15 mouse cellular contexts compared by ENCODE assay signal in the genomic region with DNA sequence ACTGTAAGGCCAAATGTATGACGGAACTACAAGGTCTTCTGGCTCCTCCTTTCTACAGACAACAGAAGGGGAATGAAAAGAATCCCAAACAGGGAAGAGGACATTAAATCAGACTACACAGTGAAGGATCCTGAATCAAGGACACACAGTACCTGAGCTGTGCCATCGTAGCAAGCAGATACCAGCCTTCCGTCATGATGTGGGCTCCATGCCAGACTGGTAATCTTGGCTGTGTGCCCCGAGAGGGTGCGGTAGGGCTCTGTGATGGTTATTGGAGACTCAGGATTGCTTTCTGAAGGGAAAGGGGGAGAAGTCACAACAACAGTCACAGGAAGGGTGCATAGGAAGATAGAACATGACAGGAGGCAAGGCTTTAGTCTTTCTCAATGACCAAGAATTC. TPM values are rescaled to one million over a fixed set of nuclear protein-coding genes. Genes with fewer than 3 reads are reported as not detected.
DNase-seq lines count a peak whose midpoint lies in the region; ATAC-seq and TF ChIP-seq lines count a peak whose summit lies in the region.
"Had no signal": no experiment of that assay in that cellular context is flagged by ENCODE, and none has a peak within 500 bp of the region (broad histone marks: within the 10 kb centered on the region; RNA-seq: fewer than 3 reads in every experiment).

No protein-coding gene starts in this region.

- peak; percentile 57 for DNase-seq in gastrocnemius, adult 2 months
- DNase-seq in gastrocnemius, postnatal 25 days = no peak
- DNase-seq in left cerebral cortex, postnatal 4 days = peak; percentile 40
- no peak for DNase-seq in left cerebral cortex, adult 2 months (ENCODE audit: extremely low spot score in 1 of 2, low spot score in 2 of 2)
- DNase-seq in adrenal gland, postnatal 14 days = peak; percentile 82
- peak; percentile 17 for DNase-seq in ovary, postnatal 14 days (ENCODE audit: low spot score)
- DNase-seq in midbrain, embryonic 14.5 days = no peak
- DNase-seq: kidney, adult 8-10 months; layer of hippocampus, postnatal 36 days; retina, postnatal 1 day; thymus, postnatal 25 days had no signal

- no peak for TF ChIP-seq CTCF in gastrocnemius, adult 2 months (IDR thresholded peaks at IDR 0.05)
- no peak for TF ChIP-seq CTCF in left cerebral cortex, adult 2 months (IDR thresholded peaks at IDR 0.05)

- no peak overlapping the region for H3K4me2 ChIP-seq in midbrain, embryonic 14.5 days (ENCODE audit: low read length)
- H3K4me2 ChIP-seq: lung, embryonic 15.5 days; midbrain, embryonic 11.5 days had no signal

- H3K36me3 ChIP-seq in midbrain, embryonic 14.5 days (ENCODE audit: control insufficient read depth, insufficient read depth, low read length) = peaks cover 91% of the 10 kb centered on the region

- intact Hi-C loops in gastrocnemius, adult 2 months (cut with DNase I) = no loop called here
- intact Hi-C loops in left cerebral cortex, postnatal 4 days (cut with DNase I) = no loop called here
- intact Hi-C loops in left cerebral cortex, adult 2 months (cut with DNase I) = no loop called here

- H3K4me1 ChIP-seq in midbrain, embryonic 14.5 days (ENCODE audit: control insufficient read depth, insufficient read depth, low read length) = no peaks in the 10 kb centered on the region
- H3K4me1 ChIP-seq: forebrain, embryonic 10.5 days; lung, embryonic 15.5 days had no signal

- no peak for ATAC-seq in midbrain, embryonic 14.5 days (ENCODE audit: low FRiP score, low TSS enrichment)
- ATAC-seq: Patski had no signal

- no peaks in the 10 kb centered on the region for H3K27me3 ChIP-seq in midbrain, embryonic 14.5 days (ENCODE audit: control insufficient read depth, insufficient read depth, low read length)
- H3K27me3 ChIP-seq: lung, embryonic 15.5 days; Patski had no signal

- no peaks in the 10 kb centered on the region for H3K9me3 ChIP-seq in midbrain, embryonic 14.5 days (ENCODE audit: control insufficient read depth, low read length)
- H3K9me3 ChIP-seq: forebrain, embryonic 10.5 days; lung, embryonic 15.5 days had no signal

- H3K27ac ChIP-seq in gastrocnemius, adult 2 months = no peak overlapping the region
- H3K27ac ChIP-seq in left cerebral cortex, adult 2 months = no peak overlapping the region
- no peak overlapping the region for H3K27ac ChIP-seq in midbrain, embryonic 14.5 days (replicated peaks; ENCODE audit: low read depth, low read length)
- H3K27ac ChIP-seq: forebrain, embryonic 10.5 days; lung, embryonic 15.5 days had no signal

- WGBS in midbrain, embryonic 14.5 days = 93% methylated on average over 5 of the region's 5 CpGs

- H3K4me3 ChIP-seq in gastrocnemius, adult 2 months = no peak overlapping the region
- no peak overlapping the region for H3K4me3 ChIP-seq in left cerebral cortex, adult 2 months
- no peak overlapping the region for H3K4me3 ChIP-seq in midbrain, embryonic 14.5 days (replicated peaks; ENCODE audit: low read depth, low read length)
- H3K4me3 ChIP-seq: forebrain, embryonic 10.5 days; lung, embryonic 15.5 days had no signal

- no peak overlapping the region for H3K9ac ChIP-seq in midbrain, embryonic 14.5 days (replicated peaks; ENCODE audit: low read length)
- H3K9ac ChIP-seq: lung, embryonic 15.5 days had no signal

RNA-seq across cellular contexts. Expression of a gene that starts 22.1 kb away (rescaled TPM):
- total RNA-seq in gastrocnemius, adult 2 months (2021) = 10 to 100 TPM in 1 of 2 experiments, 1 to 10 TPM in 1; 8.7 to 10.9 TPM
- total RNA-seq in gastrocnemius, postnatal 25 days (2021) = 1 to 10 TPM; 8.1 to 9.3 TPM
- 10 to 100 TPM; 21.3 to 22.0 TPM for total RNA-seq in left cerebral cortex, postnatal 4 days (2021)
- 10 to 100 TPM; 16.8 to 19.7 TPM for total RNA-seq in left cerebral cortex, adult 2 months (2021)
- 20.2 and 23.4 TPM in 2 replicates for total RNA-seq in adrenal gland, postnatal 14 days (2021)
- 14.1 and 15.7 TPM in 2 replicates for polyA plus RNA-seq in midbrain, embryonic 14.5 days (2014; fragmentation: Nextera tagmentation; extraction: Ambion mirVana)

RNA-seq across cellular contexts. Expression of a gene that starts 25.2 kb away (rescaled TPM):
- 10 to 100 TPM; 35.6 to 45.8 TPM for total RNA-seq in gastrocnemius, adult 2 months (2021)
- total RNA-seq in gastrocnemius, postnatal 25 days (2021) = 10 to 100 TPM; 39.0 to 41.5 TPM
- 10 to 100 TPM; 37.6 to 37.9 TPM for total RNA-seq in left cerebral cortex, postnatal 4 days (2021)
- total RNA-seq in left cerebral cortex, adult 2 months (2021) = 10 to 100 TPM; 35.7 to 41.5 TPM
- total RNA-seq in adrenal gland, postnatal 14 days (2021) = 74.6 and 77.2 TPM in 2 replicates
- polyA plus RNA-seq in midbrain, embryonic 14.5 days (2014; fragmentation: Nextera tagmentation; extraction: Ambion mirVana) = 101 and 102 TPM in 2 replicates

RNA-seq across cellular contexts. Expression of a gene that starts 42.3 kb away (rescaled TPM):
- 10 to 100 TPM; 28.4 to 38.0 TPM for total RNA-seq in gastrocnemius, adult 2 months (2021)
- 10 to 100 TPM; 28.5 to 30.6 TPM for total RNA-seq in gastrocnemius, postnatal 25 days (2021)
- total RNA-seq in left cerebral cortex, postnatal 4 days (2021) = 10 to 100 TPM; 58.3 to 62.8 TPM
- 10 to 100 TPM; 50.9 to 52.2 TPM for total RNA-seq in left cerebral cortex, adult 2 months (2021)
- 45.4 and 49.8 TPM in 2 replicates for total RNA-seq in adrenal gland, postnatal 14 days (2021)
- 107 and 117 TPM in 2 replicates for polyA plus RNA-seq in midbrain, embryonic 14.5 days (2014; fragmentation: Nextera tagmentation; extraction: Ambion mirVana)

RNA-seq across cellular contexts. Expression of a gene that starts 53.1 kb away (rescaled TPM):
- total RNA-seq in gastrocnemius, adult 2 months (2021) = 1 to 10 TPM; 6.5 to 9.7 TPM
- total RNA-seq in gastrocnemius, postnatal 25 days (2021) = 1 to 10 TPM; 3.6 to 4.3 TPM
- total RNA-seq in left cerebral cortex, postnatal 4 days (2021) = under 1 TPM; 0.66 to 0.79 TPM
- total RNA-seq in left cerebral cortex, adult 2 months (2021) = 1 to 10 TPM; 3.6 to 4.2 TPM
- total RNA-seq in adrenal gland, postnatal 14 days (2021) = 8.5 and 8.9 TPM in 2 replicates
- 0.46 and 3.2 TPM in 2 replicates for polyA plus RNA-seq in midbrain, embryonic 14.5 days (2014; fragmentation: Nextera tagmentation; extraction: Ambion mirVana)

RNA-seq across cellular contexts. Expression of a gene that starts 53.2 kb away (rescaled TPM):
- total RNA-seq in gastrocnemius, adult 2 months (2021) = 10 to 100 TPM in 1 of 2 experiments, 1 to 10 TPM in 1; 8.7 to 14.6 TPM
- 1 to 10 TPM; 6.1 to 9.1 TPM for total RNA-seq in gastrocnemius, postnatal 25 days (2021)
- total RNA-seq in left cerebral cortex, postnatal 4 days (2021) = 1 to 10 TPM in 1 of 2 experiments, under 1 TPM in 1; 0.79 to 1.2 TPM
- 1 to 10 TPM; 2.2 to 2.8 TPM for total RNA-seq in left cerebral cortex, adult 2 months (2021)
- 7.1 and 9.2 TPM in 2 replicates for total RNA-seq in adrenal gland, postnatal 14 days (2021)
- polyA plus RNA-seq in midbrain, embryonic 14.5 days (2014; fragmentation: Nextera tagmentation; extraction: Ambion mirVana) = 0.43 and 1.3 TPM in 2 replicates

Comparison
In these comparisons a context has a peak if more than half of its experiments do, and no peak if none do; other contexts are left out.
1. DNase-seq: peak in gastrocnemius, adult 2 months (single experiment), left cerebral cortex, postnatal 4 days (single experiment), adrenal gland, postnatal 14 days (single experiment) and ovary, postnatal 14 days (single experiment); none in gastrocnemius, postnatal 25 days (single experiment), left cerebral cortex, adult 2 months (0 of 2) and midbrain, embryonic 14.5 days (single experiment).